Mouse (Mus musculus) kidney, postnatal 4 days (tissue): ENCODE results near the gene Mob2.
A peak's percentile ranks its signal among the peaks of the same experiment; 100 is the strongest.

Source experiments
- DNase-seq, 2 experiments: peaks; one replicate each; pipeline ENCODE4 v3.0.0; 2021; ENCODE audit warnings: mixed read lengths in 2 of 2

Mob2 gene

DNA sequence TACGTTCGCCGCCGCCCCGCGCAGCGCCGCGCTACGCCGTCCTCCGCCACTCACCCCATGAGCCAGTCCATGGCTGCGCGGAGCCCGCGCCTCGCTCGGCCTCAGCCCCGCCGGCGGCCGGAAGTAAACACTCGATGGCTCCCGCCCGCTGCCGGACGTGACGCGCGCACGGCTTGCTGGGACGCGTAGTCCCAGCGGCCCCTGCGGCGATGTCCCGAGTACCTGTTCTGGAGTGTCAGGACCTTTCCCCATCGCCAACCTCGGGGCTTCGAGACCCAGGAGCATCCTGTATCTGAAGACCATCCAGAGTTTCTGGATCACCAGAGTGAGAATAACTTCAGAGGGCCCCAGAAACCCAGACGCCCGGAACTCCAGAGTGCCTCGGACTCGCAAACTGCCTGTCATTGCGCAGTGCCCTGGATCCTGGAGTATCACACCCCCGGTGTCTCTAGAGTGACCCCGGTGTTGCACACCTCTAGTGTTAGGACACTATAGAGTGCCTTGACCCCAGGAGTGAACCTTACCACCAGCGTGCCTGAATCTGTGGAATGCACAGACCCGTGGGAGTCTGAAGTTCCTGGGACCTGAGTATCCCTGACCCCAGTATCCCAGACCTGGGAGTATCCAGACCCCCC is at the start of gene Mob2:
Gene Mob2, minus strand, starts transcription at position 135 of the 635 bp plus-strand sequence.
- peak; percentile 94 to 95 for DNase-seq

DNA sequence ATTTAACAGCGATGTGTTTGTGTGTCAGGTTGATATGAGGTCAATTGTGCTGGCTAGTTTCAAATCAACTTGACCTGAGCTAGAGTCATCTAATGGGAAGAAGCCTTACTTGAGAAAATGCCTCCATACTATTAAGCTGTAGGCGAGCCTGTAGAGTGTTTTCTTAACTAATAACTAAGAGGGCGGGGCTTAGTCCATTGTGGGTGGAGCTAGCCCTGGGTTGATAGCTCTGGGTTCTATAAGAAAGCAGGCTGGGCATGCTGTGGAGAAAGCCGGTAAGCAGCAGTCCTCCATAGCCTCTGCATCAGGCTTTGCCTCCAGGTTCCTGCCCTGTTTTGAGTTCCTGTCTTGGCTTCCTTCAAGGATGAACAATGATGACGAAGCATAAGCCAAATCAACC is 43.9 kb upstream of the Mob2 start:
- DNase-seq: no peak

DNA sequence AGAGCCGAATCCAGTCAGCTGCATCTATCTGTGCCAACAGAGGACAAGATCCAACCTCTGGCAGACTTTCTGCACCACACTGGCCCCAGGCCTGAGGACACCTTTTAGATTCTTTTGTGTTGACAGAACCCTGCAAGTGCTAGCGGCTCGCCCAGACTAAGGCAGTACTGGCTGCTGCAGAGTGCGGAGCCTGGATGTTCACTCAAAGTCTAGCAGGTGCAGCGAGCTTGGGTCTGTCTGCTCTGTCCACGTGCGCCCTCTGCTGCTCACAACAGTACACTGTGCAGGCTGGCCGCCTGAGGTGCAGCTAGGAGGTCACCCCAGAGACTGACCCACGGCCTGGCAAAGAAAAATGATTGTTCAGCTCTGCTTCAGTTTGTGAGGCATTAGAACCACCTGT is 36.9 kb upstream of the Mob2 start:
- peak; percentile 85 to 90 for DNase-seq

DNA sequence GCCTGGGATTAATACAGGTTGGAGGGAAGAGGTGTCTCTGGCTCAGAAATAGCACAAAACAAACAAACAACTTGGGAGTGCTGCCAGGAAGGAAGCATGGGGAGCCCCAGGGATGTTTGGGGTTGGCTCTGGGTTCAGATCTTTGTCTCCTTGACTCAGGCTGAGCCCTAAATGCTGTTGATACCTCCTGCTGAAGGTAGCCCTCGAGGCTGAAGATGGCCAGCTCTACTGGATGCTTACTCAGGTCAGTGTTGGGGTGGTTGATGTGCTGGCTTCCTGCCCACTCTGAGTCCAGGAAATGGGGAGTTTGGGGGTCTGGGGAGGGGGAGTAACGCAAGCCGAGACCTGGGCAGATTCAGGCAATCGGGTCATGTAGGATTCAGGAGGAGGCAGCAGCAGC is 35.8 kb upstream of the Mob2 start:
- DNase-seq: no peak

DNA sequence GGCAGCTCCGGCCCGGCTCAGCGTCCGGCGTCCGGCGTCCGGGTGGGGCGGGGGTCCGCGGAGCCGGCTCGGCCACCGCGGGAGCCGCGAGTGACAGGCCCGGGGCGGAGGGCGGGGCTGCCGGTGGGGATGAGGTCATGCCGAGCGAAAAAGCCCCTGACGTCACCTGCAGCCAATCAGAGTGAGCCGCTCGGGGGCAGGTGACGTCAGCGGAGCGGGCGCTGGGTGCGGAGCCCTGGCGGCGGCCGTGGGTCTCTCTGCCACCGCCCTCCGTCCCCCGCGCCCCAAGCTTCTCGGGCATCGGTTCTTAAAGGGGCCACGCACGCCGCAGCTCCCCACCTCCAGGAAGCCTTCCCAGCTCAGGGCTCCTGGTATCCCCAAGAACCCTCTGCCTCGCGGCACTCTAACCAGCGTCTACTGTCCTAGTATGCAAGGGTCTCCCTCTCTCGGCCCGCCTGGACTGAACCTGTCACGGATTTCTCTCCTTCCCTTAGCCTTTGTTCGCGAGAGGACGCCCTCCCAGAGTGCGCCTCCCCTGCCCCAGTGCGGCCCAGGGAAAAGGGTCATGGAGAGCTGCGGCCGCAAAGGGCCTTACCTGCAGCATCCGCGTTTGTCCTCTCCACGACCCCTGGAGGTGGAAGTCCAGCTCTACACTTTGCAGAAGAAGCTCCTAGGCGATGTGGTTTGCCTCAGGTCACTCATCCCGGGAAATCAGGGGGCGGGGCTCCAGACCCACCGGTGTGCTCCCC is 34.5 kb upstream of the Mob2 start, which contains the start of gene Dusp8:
Gene Dusp8, minus strand, starts transcription at position 661 of the 749 bp plus-strand sequence.
- peak; percentile 88 to 93 for DNase-seq

DNA sequence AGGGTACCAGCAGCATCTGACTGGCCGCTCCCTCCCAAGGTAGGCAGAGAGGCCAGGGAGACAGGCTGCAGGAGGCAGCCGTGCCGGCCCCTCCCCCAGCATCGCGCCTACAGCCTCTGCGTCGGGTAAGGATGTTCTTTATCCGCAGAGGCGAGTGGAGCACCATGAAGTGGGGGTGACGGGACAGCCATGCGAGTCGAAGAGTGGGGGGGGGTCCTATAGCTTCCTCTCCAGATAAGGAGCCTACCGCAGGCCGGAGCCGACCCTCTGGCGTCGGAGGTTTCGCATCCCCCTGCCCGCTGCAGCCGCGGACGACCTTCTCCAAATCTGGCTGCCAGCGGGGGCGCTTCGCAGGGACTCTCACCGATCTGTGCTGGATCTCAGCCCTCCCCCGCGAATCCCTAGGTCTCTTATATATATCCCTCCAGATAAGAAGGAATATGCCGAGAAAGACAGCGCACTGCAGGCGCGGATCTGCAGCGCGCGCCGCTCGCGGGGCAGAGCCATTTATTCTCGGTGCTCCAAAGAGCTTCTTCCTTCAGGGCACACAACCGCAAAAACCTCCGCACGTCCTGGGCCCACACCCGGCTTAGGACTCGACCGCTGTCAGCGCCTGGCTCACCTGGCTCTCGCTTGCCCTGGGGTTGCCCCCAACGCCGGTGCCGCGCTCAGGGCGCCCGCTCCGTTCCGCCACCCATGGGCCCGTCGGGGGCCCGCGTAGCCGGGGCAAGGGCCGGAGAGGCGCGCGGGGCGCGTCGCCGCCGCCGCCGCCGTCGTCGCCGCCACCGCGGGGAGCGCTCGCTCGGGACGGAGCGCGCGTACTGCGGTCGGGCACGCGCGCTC is 33.7 kb upstream of the Mob2 start:
- DNase-seq: peak; percentile 43 to 50

DNA sequence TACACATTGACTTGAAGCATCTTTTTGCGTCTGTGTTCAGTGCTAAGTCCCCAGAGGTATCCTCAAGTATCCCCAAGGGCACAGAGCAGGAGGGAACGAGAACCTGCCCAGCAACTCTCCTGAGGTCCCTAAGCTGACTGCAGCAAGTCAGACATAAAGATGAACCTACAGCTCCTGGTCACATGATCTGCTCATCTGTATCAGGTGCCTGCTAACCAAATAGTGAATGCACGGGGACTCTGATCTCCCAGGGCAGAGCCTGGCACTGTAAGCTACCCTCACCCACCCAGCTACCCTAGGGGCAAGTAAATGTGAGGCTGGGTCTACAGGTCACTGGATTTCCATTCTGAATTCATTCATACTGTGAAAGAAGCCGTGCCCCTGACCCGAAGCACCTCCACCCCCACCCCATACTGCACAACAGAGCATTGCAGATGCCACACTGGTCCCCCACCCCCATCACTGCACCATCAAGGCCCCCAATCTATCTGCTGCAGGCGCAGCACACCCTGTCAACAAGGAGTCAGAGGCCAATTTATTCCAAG is 32.9 kb upstream of the Mob2 start:
- no peak for DNase-seq

DNA sequence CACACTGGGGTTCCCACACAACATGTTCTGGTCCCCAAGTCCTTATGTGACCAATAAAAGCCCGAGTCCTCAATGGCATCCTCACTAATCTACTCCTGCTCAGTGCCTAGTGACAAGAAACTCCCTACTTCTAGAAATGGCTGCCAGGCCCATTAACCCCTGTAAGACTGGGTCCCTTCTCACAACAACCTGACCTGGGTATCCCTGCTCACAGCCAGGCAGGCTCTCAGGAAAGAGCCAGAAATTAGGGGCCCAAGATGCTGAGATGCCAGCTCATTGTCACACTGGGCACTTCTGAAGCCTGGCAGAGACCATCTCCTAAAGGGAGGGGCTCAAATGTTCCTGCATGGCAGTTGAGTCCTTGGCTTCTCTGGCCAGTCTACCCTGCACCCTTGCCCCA is 32.1 kb upstream of the Mob2 start:
- DNase-seq: no peak

DNA sequence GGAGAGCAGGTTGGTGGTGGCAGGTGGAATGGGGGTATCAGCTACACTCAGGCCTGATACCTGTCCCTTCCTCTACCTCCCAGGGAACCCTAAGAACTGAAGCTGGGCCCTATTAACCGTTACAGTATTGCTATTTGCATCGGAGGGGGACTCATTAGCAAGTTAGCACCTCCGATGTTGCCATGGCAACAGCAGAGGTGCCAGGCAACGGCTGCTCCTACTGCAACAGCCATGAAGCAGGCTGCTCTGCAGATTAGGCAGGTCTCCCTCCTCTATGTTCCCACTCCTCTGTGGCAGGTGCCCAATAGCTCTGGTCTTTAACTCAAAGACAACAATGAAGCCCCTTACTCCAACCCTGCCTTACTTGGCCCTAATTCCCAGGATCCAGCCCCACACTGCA is 31.0 kb upstream of the Mob2 start:
- DNase-seq: peak in 1 of 2 experiments; percentile 26

DNA sequence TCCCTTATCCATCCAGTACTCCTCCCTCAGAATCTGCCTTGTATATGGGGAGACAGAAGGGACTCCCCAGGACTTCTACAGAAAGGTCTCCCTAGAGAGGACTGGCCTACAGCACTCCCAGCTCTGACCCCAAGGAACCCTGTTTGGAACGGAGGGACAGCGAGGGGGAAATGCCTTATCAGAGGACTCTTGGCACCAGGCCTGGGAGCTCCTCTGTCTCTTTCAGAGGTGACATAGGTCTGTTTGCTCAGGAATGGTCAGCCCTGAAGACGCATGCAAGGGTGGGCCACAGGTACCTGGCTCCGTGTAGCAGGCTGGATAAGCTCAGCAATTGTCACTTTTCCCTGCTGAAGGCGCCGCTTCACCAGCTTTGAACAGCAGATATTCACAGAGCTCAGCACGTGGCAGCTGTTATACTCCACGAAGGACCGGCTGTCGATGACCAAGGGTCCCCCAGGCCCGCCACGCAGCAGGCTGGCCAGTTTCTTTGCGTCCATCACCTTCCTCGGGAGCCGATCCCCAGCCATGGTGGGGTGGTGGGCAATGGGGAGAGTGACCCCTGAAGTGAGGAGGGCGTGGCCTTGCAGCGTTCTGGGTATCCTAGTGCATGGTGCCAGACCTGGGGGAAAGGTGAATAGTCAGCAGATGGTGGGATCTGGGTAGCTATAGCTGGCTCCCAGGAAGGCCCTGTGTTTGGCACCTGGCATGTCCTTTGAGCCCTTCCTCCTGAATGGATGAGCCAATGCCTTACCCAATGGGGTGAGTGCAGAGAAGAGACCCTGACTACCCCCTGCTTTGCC is 29.0 kb upstream of the Mob2 start:
- no peak for DNase-seq

DNA sequence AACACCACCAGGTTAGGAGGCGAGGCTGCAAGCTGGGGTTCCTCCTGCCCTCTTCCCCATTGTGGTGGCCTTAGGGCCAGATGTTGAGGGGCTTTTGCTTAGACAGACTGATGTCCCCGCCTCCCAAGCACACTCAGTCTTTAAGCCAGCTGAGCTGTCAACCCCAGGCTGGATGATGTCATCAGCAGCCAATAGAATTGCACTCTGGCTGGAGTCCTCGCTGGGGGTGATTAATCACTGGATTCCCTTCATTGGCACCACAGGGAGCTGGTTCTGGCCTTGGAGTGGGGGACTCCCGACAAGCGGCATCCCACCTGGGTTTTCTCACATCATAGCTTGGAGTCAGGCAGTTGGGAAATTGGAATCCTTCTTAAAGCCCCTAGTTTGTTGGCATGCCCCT is 28.0 kb upstream of the Mob2 start:
- DNase-seq: peak; percentile 52 to 69

DNA sequence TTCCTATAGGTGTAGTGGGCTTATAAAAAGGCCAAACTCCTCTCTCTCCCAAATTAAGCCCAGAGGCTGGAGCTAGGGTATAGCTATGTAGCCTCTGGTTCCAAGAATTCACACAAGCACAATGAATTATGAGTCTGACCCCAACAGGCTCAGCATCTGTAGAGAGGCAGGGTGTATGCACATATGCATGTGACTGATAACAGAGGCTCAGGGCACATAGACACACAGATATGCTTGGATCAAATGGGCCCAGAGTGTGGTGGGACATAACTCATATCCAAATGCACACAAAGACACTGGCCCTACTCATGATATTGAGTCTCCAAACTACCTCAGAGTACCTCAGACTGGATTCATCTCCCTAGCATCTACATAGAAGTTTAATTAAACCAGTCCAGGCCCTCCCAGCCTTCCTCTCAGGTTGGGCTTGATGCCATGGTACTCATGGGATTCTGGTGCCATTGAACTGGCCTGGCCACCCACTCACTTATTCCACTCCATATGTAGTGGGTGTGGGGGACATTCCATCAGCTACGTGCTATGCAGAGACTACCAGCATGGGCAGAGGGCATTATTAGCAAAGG is 26.3 kb upstream of the Mob2 start:
- DNase-seq: no peak

DNA sequence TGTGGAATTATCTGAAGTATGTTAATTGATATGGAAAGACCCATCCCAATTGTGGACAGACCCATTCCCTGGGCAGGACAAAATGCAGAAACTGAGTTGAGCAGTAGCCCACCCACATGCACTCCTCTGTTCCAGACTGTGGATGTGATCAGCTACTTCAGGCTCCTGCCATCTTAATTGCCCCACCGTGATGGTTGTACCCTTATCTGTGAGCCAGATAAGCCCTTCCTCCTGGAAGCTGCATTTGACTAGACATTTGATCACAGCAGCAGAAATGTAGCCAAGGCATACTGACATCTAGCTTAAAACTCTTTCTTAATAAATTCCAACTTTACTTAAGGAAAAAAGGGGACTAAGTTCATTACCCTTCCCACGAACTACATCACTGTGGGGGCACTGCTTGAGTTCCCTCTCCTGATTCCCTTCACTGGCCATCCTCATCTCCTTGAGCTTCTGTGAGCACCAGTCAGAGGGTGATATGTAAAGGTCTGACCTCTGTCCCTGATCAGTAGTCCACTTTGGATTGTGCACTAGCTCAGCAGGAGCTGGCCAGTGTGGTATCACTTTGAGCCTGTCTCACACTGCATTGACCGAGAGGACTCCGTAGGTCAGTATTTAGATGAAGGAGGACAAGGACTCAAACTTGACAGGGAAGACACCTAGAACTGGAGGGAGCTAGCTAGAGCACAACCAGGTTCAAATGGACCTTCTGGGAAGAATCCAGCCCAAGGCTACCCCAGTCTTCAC is 25.5 kb upstream of the Mob2 start:
- no peak for DNase-seq

DNA sequence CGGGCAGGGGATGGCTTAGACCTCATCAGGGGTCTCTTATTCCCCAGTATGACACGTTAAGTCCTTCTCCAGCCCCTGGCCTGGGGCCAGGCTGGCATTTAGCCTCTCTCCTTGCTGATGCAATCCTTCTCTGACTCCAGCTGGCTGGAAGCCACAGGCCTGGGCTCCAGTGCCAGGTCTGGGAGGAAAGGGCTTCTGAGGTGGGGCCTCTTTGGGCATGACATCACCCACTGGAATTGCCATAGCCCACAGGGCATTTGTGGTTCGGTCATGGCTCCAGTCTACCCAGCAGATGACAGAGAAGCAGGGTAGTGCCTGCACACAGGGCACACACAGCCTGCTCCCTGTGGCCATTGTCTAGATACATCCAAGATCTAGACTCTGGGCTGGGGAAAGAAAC is 24.0 kb upstream of the Mob2 start:
- DNase-seq: peak; percentile 41 to 59

DNA sequence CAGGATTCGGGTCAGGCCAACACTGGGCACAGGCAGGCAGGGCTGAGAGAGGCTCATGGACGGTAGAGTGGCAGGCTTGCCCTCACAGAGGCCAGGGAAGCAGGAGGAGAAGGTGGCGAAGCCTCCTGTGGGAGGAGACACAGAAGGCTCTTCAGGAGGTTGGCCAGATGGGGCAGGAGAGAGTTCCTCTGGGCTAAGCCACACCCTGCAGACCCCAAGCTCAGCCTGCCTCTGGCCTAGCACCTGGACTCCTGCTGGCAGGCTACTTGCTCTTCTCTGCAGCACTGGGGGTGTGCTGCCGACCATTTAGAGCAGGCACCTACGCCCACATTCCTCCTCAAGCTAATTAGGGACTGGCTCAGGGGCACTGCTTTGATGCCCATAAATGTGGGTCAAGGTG is 23.5 kb upstream of the Mob2 start:
- peak; percentile 24 to 44 for DNase-seq

DNA sequence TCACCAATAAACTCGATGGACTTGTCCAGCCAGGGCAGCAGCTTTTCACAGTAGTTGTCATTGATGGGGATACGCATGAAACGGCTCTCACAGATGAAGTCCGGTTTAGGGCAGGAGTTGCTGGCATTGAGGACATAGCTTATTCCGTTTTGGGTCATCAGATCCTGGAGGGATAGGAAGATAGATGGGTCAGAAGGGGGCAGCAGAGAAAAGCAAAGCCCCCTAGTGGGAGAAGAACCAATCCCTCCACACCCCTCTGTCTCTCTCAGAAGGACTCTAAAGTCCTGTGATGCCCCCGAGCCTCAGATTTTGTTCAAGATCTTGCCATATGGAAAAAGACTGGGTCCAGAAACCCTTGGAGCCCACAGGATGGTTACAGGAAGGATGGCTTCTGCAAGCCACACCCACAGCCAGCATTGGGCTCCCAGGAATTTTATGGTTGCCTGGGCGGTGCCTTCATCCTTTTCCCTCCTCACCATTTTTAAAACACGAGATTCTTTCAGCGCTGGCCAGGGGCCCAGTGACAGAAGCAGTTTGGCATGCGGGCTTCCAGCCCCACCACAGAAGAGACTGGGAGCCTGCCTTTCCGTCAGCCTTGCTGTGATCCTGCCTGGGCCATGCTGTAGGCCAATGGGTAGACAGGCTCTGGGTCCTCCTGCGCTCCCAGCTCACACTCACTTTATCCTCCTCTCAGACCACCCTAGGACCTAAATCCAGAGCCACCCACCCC is 22.9 kb upstream of the Mob2 start:
- DNase-seq: peak; percentile 34 to 56

DNA sequence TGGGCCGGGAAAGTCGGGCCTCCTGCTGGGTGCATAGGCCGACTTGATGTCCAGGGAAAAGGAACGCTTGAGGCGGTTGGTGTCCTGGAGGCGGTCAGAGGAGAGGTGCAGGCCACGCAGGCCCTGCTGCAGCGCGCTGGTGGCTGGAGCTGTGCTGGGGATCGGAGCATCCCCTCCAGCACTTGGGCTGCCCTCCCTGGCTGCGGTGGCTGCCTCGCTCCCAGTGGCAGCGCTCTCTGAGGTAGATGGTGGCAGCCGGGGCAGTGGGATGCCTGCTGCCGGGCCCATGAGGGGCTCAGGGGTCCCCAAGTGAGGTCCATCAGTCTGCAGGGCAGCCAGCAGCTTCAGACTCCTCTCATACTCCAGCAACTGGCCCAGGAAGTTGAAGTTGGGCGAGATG is 21.7 kb upstream of the Mob2 start:
- DNase-seq: no peak

DNA sequence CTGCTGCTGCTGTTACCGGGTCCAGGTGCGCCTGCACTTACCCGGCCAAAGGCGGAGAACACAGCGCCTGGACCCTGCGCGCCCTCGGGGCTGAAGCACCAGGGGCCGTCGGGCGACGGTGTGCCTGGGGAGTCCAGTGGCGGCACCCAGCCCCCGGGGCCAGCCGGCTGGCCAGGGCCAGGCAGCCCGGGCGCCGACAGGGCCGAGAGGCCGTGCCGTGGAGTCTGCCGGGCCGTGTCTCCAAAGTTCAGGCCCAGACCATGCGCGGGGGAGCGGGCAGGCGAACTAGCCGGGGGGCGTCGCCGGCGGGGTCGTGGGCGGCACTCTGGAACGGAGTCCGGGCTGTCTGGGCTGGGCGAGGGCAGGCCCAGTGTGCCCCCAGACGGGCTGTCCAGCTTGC is 21.3 kb upstream of the Mob2 start:
- DNase-seq: peak in 1 of 2 experiments; percentile 39

DNA sequence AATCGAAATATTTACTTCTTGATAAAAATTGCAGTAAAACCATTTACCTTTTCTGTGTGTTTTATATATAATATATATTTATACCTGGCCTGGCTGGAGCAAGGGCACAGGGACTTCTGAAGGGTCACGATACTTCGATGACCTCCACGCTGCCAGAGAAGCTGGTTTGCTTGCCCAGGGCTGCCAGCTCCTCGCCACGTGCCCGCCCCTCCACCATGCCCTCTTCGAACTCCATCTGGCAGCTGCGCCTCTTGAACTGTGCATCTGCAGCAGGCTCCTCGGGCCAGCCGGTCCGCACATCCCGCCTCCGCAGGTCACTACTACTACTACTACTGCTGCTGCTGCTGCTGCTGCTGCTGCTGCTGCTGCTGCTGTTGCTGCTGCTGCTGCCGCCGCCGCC is 20.9 kb upstream of the Mob2 start:
- DNase-seq: peak in 1 of 2 experiments; percentile 22

DNA sequence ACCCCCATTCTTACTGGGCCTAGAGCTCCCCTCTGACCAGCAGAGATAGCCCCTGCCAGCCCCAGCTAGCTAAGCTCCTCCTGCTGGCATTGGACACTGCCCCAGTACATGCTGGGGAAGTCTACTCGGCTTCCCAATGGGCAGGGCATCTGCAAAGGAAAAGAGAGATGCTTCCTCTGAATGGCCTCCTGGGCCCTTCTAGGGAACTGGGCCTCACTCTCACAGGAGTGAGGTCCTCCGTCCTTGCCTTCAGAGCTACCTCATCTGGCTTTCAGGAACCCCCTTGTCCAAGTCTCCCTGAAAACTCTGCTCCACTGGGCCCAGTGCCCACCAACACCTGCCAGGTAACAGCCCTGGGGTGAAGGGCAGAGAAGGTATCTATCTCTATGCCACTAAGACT is 20.0 kb upstream of the Mob2 start:
- DNase-seq: no peak

DNA sequence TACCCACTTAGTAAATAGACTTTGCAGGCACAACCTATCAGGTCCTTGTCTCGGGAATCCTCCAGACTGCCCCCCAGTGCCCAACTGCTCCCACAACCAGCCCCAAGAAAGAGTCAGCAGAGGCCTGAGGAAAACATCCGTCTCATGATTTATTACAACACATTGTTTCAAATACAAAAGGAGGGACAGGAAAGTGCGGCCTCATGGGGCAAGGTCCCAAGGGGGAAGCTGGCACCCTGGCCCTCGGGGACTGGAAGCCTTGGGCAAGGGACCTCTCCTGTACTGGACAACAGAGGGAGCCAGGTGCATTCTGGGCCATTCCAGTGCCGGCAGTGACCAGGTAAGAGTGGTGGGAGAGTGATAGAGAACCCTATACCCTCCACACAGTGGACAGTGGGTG is 18.5 kb upstream of the Mob2 start:
- DNase-seq: no peak
